Mouse (Mus musculus): ENCODE measurements around the gene Reg4. TPM values are rescaled to one million over a fixed set of nuclear protein-coding genes. Genes with fewer than 3 reads are reported as not detected.

The Reg4 gene
- polyA plus RNA-seq, 1 experiment from 2014 or later = not detected

- WGBS (ENCODE audit: insufficient replicate concordance) = 84% methylated on average over 5 of the region's 5 CpGs
- Histone ChIP-seq H3K9ac (no peak overlapping the region), H3K4me3 (replicated peaks) (no peak overlapping the region), H3K36me3 (no peaks in the 10 kb centered on the region), H3K27me3 (no peaks in the 10 kb centered on the region), H3K27ac (no peak overlapping the region), H3K4me1 (replicated peaks) (peaks cover 21% of the 10 kb centered on the region), H3K4me2 (no peak overlapping the region), H3K9me3 (replicated peaks) (no peaks in the 10 kb centered on the region)
- DNase-seq = no peak
- ATAC-seq (ENCODE audit: low read depth) = no peak
These were observed 37.4 kb downstream of the Reg4 start for GRCm38 (mm10) chr3:98259271-98259751.

GRCm38 (mm10) chr3:98260534-98260933, 38.6 kb downstream of the Reg4 start:
- H3K36me3 ChIP-seq = no peaks in the 10 kb centered on the region
- no peaks in the 10 kb centered on the region for H3K27me3 ChIP-seq
- H3K4me2 ChIP-seq = no peak overlapping the region
- no peak overlapping the region for H3K27ac ChIP-seq
- ATAC-seq (ENCODE audit: low read depth) = no peak
- 60% methylated on average over 3 of the region's 3 CpGs for WGBS (ENCODE audit: insufficient replicate concordance)
- peaks cover 21% of the 10 kb centered on the region for H3K4me1 ChIP-seq (replicated peaks)
- DNase-seq = no peak
- H3K4me3 ChIP-seq (replicated peaks) = no peak overlapping the region
- no peaks in the 10 kb centered on the region for H3K9me3 ChIP-seq (replicated peaks)
- no peak overlapping the region for H3K9ac ChIP-seq

DNA sequence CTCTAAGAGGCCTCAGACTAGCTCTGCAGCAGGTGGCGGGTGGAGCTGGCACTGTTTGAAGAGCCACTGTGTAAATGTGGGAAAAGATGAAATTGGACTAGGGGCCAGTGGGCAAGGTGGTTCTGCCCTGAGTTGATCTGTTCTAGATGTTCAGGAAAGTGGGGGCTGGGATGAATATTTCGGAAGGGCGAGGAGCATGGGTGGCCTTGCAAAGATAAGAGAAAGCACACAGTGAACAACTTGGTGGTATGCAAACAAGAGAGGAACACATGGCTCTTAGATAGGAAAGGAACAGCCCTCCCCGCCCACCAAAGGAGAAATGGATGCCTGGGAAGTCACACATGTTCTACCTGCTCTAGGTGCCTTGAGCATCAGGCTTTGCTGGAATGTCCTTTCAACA, 39.5 kb downstream of the Reg4 start:
- no peaks in the 10 kb centered on the region for H3K9me3 ChIP-seq (replicated peaks)
- no peak overlapping the region for H3K4me2 ChIP-seq
- DNase-seq = peak; percentile 37
- H3K36me3 ChIP-seq = no peaks in the 10 kb centered on the region
- no peaks in the 10 kb centered on the region for H3K27me3 ChIP-seq
- H3K4me3 ChIP-seq (replicated peaks) = no peak overlapping the region
- 28% methylated on average over 4 of the region's 4 CpGs for WGBS (ENCODE audit: insufficient replicate concordance)
- H3K27ac ChIP-seq = peak overlapping the region; percentile 11; the same call in 1 of the 2 replicates
- H3K4me1 ChIP-seq (replicated peaks) = peaks cover 21% of the 10 kb centered on the region
- H3K9ac ChIP-seq = no peak overlapping the region
- peak; percentile 85 for ATAC-seq (ENCODE audit: low read depth)

DNA sequence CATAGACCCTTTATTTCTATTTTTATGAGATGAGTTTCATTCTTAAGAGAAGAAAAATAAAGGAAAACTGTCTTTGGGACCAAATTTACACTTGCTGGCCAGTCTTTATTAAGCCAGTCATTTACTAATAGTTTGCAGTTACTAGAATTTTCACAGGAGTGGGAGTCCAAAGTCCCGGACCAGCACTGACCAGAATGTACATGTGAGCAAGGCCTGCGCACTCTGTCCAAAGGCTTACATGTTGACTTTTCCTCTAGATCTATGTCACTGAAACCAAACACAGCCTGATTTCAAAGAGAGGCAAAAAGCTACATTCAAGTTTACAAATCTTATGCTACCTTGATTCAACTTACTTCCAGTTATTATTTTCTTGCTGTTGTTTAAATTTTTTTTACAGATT, 40.2 kb downstream of the Reg4 start:
- Histone ChIP-seq H3K27ac (peak overlapping the region; percentile 55; the same call in 1 of the 2 replicates), H3K27me3 (no peaks in the 10 kb centered on the region), H3K4me1 (replicated peaks) (peaks cover 23% of the 10 kb centered on the region), H3K36me3 (no peaks in the 10 kb centered on the region), H3K4me2 (no peak overlapping the region), H3K9me3 (replicated peaks) (no peaks in the 10 kb centered on the region), H3K4me3 (replicated peaks) (no peak overlapping the region), H3K9ac (no peak overlapping the region)
- ATAC-seq (ENCODE audit: low read depth) (peak; percentile 56), DNase-seq (no peak)
- 75% methylated on average over 2 of the region's 2 CpGs for WGBS (ENCODE audit: insufficient replicate concordance)

DNA sequence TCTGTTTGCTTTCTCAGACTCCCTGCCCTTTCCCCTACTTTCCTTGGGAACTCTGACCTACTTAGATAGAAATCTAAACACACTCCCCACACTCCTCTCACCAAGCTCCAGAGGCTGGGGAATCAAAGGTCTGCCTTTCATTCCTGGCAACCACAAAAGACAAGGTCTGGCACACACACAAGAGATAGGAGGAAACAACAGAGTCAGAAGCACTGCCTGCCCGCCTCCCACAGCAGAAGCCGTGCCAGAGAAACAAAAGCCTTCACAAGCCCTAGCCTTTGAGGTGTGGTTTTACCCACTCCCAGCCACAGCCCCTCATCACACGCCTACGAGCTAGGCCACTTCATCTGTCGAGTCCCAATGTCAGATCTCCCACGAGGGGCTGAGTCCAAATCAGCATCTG, 45.3 kb downstream of the Reg4 start:
- 0 out of 2 replicates have a peak, but pooled peaks have one; percentile 48 for ATAC-seq (ENCODE audit: low read depth)
- no peak for DNase-seq
- peaks cover 12% of the 10 kb centered on the region for H3K4me1 ChIP-seq (replicated peaks)
- no peak overlapping the region for H3K4me3 ChIP-seq (replicated peaks)
- H3K36me3 ChIP-seq = no peaks in the 10 kb centered on the region
- H3K27ac ChIP-seq = peak overlapping the region; percentile 63
- no peaks in the 10 kb centered on the region for H3K27me3 ChIP-seq
- H3K4me2 ChIP-seq = no peak overlapping the region
- H3K9ac ChIP-seq = no peak overlapping the region
- WGBS (ENCODE audit: insufficient replicate concordance) = 41% methylated on average over 6 of the region's 6 CpGs
- H3K9me3 ChIP-seq (replicated peaks) = no peaks in the 10 kb centered on the region

GRCm38 (mm10) chr3:98273623-98274398, 51.9 kb downstream of the Reg4 start:
- no peak for ATAC-seq (ENCODE audit: low read depth)
- WGBS (ENCODE audit: insufficient replicate concordance) = 55% methylated on average over 11 of the region's 11 CpGs

DNA sequence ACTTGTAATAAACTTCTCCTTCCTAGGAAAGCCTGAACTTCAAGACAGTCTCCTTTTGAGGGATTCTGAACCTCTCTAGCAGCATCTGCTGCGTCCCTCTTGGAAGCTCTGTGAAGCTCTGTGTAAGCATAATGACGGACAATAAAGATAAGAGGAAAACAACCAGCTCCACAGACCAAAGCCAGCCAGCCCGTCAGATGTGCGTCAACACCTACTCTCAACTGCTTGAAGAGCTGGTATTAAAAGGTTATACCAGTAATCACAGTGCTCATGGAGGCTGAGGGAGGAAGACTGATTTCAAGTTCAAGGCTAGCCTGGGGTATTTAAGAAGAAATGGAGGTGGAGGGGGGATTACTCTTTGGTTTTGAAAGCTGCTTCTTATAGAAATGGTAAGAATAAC, 57.7 kb downstream of the Reg4 start:
- ATAC-seq (ENCODE audit: low read depth) (no peak), DNase-seq (no peak)
- 25% methylated on average over 4 of the region's 4 CpGs for WGBS (ENCODE audit: insufficient replicate concordance)
- no peak overlapping the region for H3K27ac ChIP-seq
- no peak overlapping the region for H3K9ac ChIP-seq
- no peak overlapping the region for H3K4me3 ChIP-seq (replicated peaks)
- H3K36me3 ChIP-seq = no peaks in the 10 kb centered on the region
- H3K9me3 ChIP-seq (replicated peaks) = no peaks in the 10 kb centered on the region
- no peaks in the 10 kb centered on the region for H3K27me3 ChIP-seq
- no peak overlapping the region for H3K4me2 ChIP-seq
- peaks cover 25% of the 10 kb centered on the region for H3K4me1 ChIP-seq (replicated peaks)

More at GRCm38 (mm10) chr3:98273623-98274398, 51.9 kb downstream of the Reg4 start:
- H3K9ac ChIP-seq = no peak overlapping the region
- H3K9me3 ChIP-seq (replicated peaks) = no peaks in the 10 kb centered on the region
- H3K4me2 ChIP-seq = no peak overlapping the region
- H3K27me3 ChIP-seq = no peaks in the 10 kb centered on the region
- no peak overlapping the region for H3K4me3 ChIP-seq (replicated peaks)
- peaks cover 15% of the 10 kb centered on the region for H3K4me1 ChIP-seq (replicated peaks)
- H3K27ac ChIP-seq = no peak overlapping the region
- no peak for DNase-seq
- H3K36me3 ChIP-seq = no peaks in the 10 kb centered on the region

DNA sequence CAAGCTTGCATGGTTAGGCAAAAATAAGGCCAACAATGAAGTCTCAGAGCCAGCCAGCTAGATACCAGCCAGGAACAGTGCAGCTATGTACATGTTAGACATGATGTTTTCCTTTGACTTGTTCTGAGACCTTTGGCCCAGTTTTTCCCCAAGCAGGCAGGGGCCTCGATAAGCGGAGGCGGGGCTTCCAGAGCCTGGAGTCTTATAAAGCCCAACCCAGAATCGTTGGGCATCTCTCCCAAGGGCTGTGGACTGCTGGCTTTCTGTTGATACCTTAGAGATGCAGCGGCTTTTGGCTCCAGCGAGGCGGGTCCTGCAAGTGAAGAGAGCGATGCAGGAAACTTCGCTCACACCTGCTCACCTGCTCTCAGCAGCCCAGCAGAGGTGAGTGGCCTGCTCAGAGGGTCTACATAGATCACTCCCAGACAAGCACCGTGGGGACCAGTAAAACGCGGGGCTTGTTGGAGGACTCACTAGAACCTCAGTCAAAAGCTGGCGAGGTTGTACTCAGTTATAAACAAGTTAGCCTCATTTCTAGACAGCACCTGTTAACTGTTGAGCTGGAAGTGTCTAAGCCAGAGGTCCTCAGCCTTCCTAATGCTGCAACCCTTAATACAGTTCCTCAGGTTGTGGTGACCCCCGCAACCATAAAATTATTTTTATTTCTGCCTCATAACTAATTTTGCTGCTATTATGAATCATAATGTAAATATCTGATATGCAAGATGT, 58.4 kb downstream of the Reg4 start, which contains the start of gene Hmgcs2:
Gene Hmgcs2, plus strand, starts transcription at position 232 of the 729 bp plus-strand sequence.
- Histone ChIP-seq H3K9me3 (replicated peaks) (no peaks in the 10 kb centered on the region), H3K4me2 (peak within 1 kb of the TSS; percentile 46), H3K4me1 (replicated peaks) (peaks cover 20% of the 10 kb centered on the region), H3K4me3 (replicated peaks) (peak within 1 kb of the TSS; percentile 33), H3K36me3 (no peaks in the 10 kb centered on the region), H3K27me3 (no peaks in the 10 kb centered on the region), H3K9ac (peak within 1 kb of the TSS; percentile 26; the same call in 1 of the 2 replicates), H3K27ac (no peak within 1 kb of the TSS; the same call in none of the 2 replicates)
- DNase-seq = peak; percentile 23
- 45% methylated on average over 14 of the region's 14 CpGs for WGBS (ENCODE audit: insufficient replicate concordance)
- peak; percentile 67 for ATAC-seq (ENCODE audit: low read depth)

- 27% methylated on average over 12 of the region's 12 CpGs for WGBS (ENCODE audit: insufficient replicate concordance)
- Histone ChIP-seq H3K27ac (no peak overlapping the region; the same call in none of the 2 replicates), H3K36me3 (no peaks in the 10 kb centered on the region), H3K9ac (peak overlapping the region; percentile 26; the same call in 1 of the 2 replicates), H3K4me2 (peak overlapping the region; percentile 46), H3K4me3 (replicated peaks) (peak overlapping the region; percentile 33), H3K9me3 (replicated peaks) (no peaks in the 10 kb centered on the region), H3K4me1 (replicated peaks) (peaks cover 20% of the 10 kb centered on the region), H3K27me3 (no peaks in the 10 kb centered on the region)
- ATAC-seq (ENCODE audit: low read depth) = 0 out of 2 replicates have a peak, but pooled peaks have one; percentile 20
- no peak for DNase-seq
These were observed 59.1 kb downstream of the Reg4 start for GRCm38 (mm10) chr3:98280933-98281678.

- ATAC-seq (ENCODE audit: low read depth) (no peak), DNase-seq (no peak)
- Histone ChIP-seq H3K27ac (no peak overlapping the region), H3K9ac (no peak overlapping the region), H3K4me3 (replicated peaks) (no peak overlapping the region), H3K27me3 (no peaks in the 10 kb centered on the region), H3K9me3 (replicated peaks) (no peaks in the 10 kb centered on the region), H3K4me2 (no peak overlapping the region), H3K36me3 (no peaks in the 10 kb centered on the region), H3K4me1 (replicated peaks) (peaks cover 20% of the 10 kb centered on the region)
- WGBS (ENCODE audit: insufficient replicate concordance) = 84% methylated on average over 8 of the region's 8 CpGs
These were observed 60.5 kb downstream of the Reg4 start for GRCm38 (mm10) chr3:98282422-98282821.

- no peak overlapping the region for H3K9ac ChIP-seq
- ATAC-seq (ENCODE audit: low read depth) (no peak), DNase-seq (no peak)
- H3K36me3 ChIP-seq = no peaks in the 10 kb centered on the region
- peaks cover 20% of the 10 kb centered on the region for H3K4me1 ChIP-seq (replicated peaks)
- H3K27me3 ChIP-seq = no peaks in the 10 kb centered on the region
- H3K4me2 ChIP-seq = no peak overlapping the region
- no peak overlapping the region for H3K4me3 ChIP-seq (replicated peaks)
- H3K9me3 ChIP-seq (replicated peaks) = no peaks in the 10 kb centered on the region
- no peak overlapping the region for H3K27ac ChIP-seq
- 74% methylated on average over 5 of the region's 5 CpGs for WGBS (ENCODE audit: insufficient replicate concordance)
These were observed 61.2 kb downstream of the Reg4 start for GRCm38 (mm10) chr3:98283205-98283604.
